In genomic region chr11:103724331-103724771, GRCm38 (mm10) we compare ENCODE assay signal across 20 mouse cellular contexts. TPM values are rescaled to one million over a fixed set of nuclear protein-coding genes. Genes with fewer than 3 reads are reported as not detected.
DNase-seq lines count a peak whose midpoint lies in the region; ATAC-seq lines count a peak whose summit lies in the region.
"Had no signal": no experiment of that assay in that cellular context is flagged by ENCODE, and none has a peak within 500 bp of the region (broad histone marks: within the 10 kb centered on the region; RNA-seq: fewer than 3 reads in every experiment).

No protein-coding gene starts in this region.

- WGBS in forebrain, embryonic 14.5 days, result 76% methylated on average over 11 of the region's 11 CpGs
- WGBS in forebrain, embryonic 15.5 days, result 65% methylated on average over 11 of the region's 11 CpGs
- WGBS in heart, embryonic 12.5 days, result 63% methylated on average over 11 of the region's 11 CpGs
- 67% methylated on average over 11 of the region's 11 CpGs for WGBS in heart, embryonic 10.5 days

- no peaks in the 10 kb centered on the region for H3K9me3 ChIP-seq in forebrain, embryonic 14.5 days (replicated peaks; ENCODE audit: control insufficient read depth, low read length)
- H3K9me3 ChIP-seq in forebrain, embryonic 15.5 days, result no peaks in the 10 kb centered on the region
- H3K9me3 ChIP-seq in heart, embryonic 12.5 days (replicated peaks), result no peaks in the 10 kb centered on the region
- H3K9me3 ChIP-seq in heart, embryonic 10.5 days, result no peaks in the 10 kb centered on the region
- H3K9me3 ChIP-seq: embryonic facial prominence, embryonic 12.5 days; heart, embryonic 15.5 days; limb, embryonic 13.5 days; liver, embryonic 15.5 days; midbrain, embryonic 15.5 days had no signal

- no peak overlapping the region for H3K27ac ChIP-seq in forebrain, embryonic 14.5 days (ENCODE audit: low read depth, low read length)
- no peak overlapping the region for H3K27ac ChIP-seq in forebrain, embryonic 15.5 days (replicated peaks)
- H3K27ac ChIP-seq in heart, embryonic 12.5 days (ENCODE audit: poor library complexity, severe bottlenecking), result no peak overlapping the region
- no peak overlapping the region for H3K27ac ChIP-seq in heart, embryonic 10.5 days
- H3K27ac ChIP-seq: embryonic facial prominence, embryonic 12.5 days; heart, embryonic 15.5 days; limb, embryonic 13.5 days; liver, embryonic 15.5 days; midbrain, embryonic 15.5 days had no signal

- H3K9ac ChIP-seq in forebrain, embryonic 14.5 days (ENCODE audit: low read length), result no peak overlapping the region
- H3K9ac ChIP-seq in forebrain, embryonic 15.5 days (replicated peaks), result no peak overlapping the region
- H3K9ac ChIP-seq in heart, embryonic 12.5 days, result no peak overlapping the region
- H3K9ac ChIP-seq: embryonic facial prominence, embryonic 12.5 days; heart, embryonic 15.5 days; limb, embryonic 13.5 days; liver, embryonic 15.5 days; midbrain, embryonic 15.5 days had no signal

- peak; percentile 55 for DNase-seq in forebrain, embryonic 14.5 days (ENCODE audit: low spot score)
- DNase-seq in right cerebral cortex, adult 18-20 months, result peak; percentile 76
- DNase-seq in right cerebral cortex, postnatal 4 days, result no peak
- peak; percentile 39 to 47 for DNase-seq in left cerebral cortex, postnatal 14 days (ENCODE audit: low spot score in 2 of 2)
- no peak for DNase-seq in heart, embryonic 10.5 days (ENCODE audit: low spot score)
- DNase-seq: adrenal gland, postnatal 10 days; heart, adult 11 months; kidney, adult 9 months; kidney, postnatal 36 days had no signal

- no peak overlapping the region for H3K4me2 ChIP-seq in forebrain, embryonic 14.5 days (ENCODE audit: low read length)
- no peak overlapping the region for H3K4me2 ChIP-seq in forebrain, embryonic 15.5 days (replicated peaks)
- H3K4me2 ChIP-seq in heart, embryonic 12.5 days, result no peak overlapping the region
- H3K4me2 ChIP-seq: embryonic facial prominence, embryonic 12.5 days; heart, embryonic 15.5 days; limb, embryonic 13.5 days; liver, embryonic 15.5 days; midbrain, embryonic 15.5 days had no signal

- H3K27me3 ChIP-seq in forebrain, embryonic 14.5 days (replicated peaks; ENCODE audit: control insufficient read depth, insufficient read depth, low read length), result no peaks in the 10 kb centered on the region
- H3K27me3 ChIP-seq in forebrain, embryonic 15.5 days, result no peaks in the 10 kb centered on the region
- H3K27me3 ChIP-seq in heart, embryonic 12.5 days (replicated peaks), result no peaks in the 10 kb centered on the region
- H3K27me3 ChIP-seq in heart, embryonic 10.5 days (ENCODE audit: insufficient read depth, poor library complexity, severe bottlenecking), result peaks cover 13% of the 10 kb centered on the region
- H3K27me3 ChIP-seq: embryonic facial prominence, embryonic 12.5 days; heart, embryonic 15.5 days; limb, embryonic 13.5 days; liver, embryonic 15.5 days; midbrain, embryonic 15.5 days had no signal

- peak; percentile 37; the same call in 1 of the 2 replicates for ATAC-seq in forebrain, embryonic 14.5 days
- ATAC-seq in forebrain, embryonic 15.5 days (replicated peaks), result no peak
- ATAC-seq in heart, embryonic 12.5 days (ENCODE audit: insufficient number of reproducible peaks, low FRiP score), result no peak
- ATAC-seq: lung, postnatal 0 days; midbrain, embryonic 15.5 days had no signal

- no peak overlapping the region for H3K4me3 ChIP-seq in forebrain, embryonic 14.5 days (ENCODE audit: low read depth, low read length)
- H3K4me3 ChIP-seq in forebrain, embryonic 15.5 days, result no peak overlapping the region
- H3K4me3 ChIP-seq in heart, embryonic 12.5 days, result no peak overlapping the region
- no peak overlapping the region for H3K4me3 ChIP-seq in heart, embryonic 10.5 days
- H3K4me3 ChIP-seq: embryonic facial prominence, embryonic 12.5 days; heart, embryonic 15.5 days; limb, embryonic 13.5 days; liver, embryonic 15.5 days; midbrain, embryonic 15.5 days had no signal

- peaks cover 4% of the 10 kb centered on the region; the same call in 1 of the 2 replicates for H3K4me1 ChIP-seq in forebrain, embryonic 14.5 days (ENCODE audit: control insufficient read depth, insufficient read depth, low read length)
- H3K4me1 ChIP-seq in forebrain, embryonic 15.5 days, result peaks cover 17% of the 10 kb centered on the region
- peaks cover 10% of the 10 kb centered on the region for H3K4me1 ChIP-seq in heart, embryonic 12.5 days (replicated peaks)
- H3K4me1 ChIP-seq in heart, embryonic 10.5 days, result peaks cover 20% of the 10 kb centered on the region
- H3K4me1 ChIP-seq: liver, embryonic 15.5 days had no signal

- intact Hi-C loops in left cerebral cortex, postnatal 14 days (cut with DNase I), result no loop called here

- no peaks in the 10 kb centered on the region for H3K36me3 ChIP-seq in forebrain, embryonic 14.5 days (ENCODE audit: control insufficient read depth, insufficient read depth, low read length)
- no peaks in the 10 kb centered on the region for H3K36me3 ChIP-seq in forebrain, embryonic 15.5 days
- H3K36me3 ChIP-seq in heart, embryonic 12.5 days, result no peaks in the 10 kb centered on the region
- no peaks in the 10 kb centered on the region for H3K36me3 ChIP-seq in heart, embryonic 10.5 days
- H3K36me3 ChIP-seq: embryonic facial prominence, embryonic 12.5 days; heart, embryonic 15.5 days; limb, embryonic 13.5 days; liver, embryonic 15.5 days; midbrain, embryonic 15.5 days had no signal

RNA-seq across cellular contexts. Expression of gene Wnt9b, which starts 25.3 kb away (rescaled TPM):
- 0.10 and 0.26 TPM in 2 replicates for polyA plus RNA-seq in forebrain, embryonic 14.5 days (2014; fragmentation: Nextera tagmentation; extraction: Ambion mirVana)
- 0.10 and 0.29 TPM in 2 replicates for polyA plus RNA-seq in forebrain, embryonic 15.5 days (2015; fragmentation: Nextera tagmentation; extraction: Ambion mirVana)
- under 1 TPM in 1 of 2 experiments, not detected in 1; 0.06 TPM for total RNA-seq in left cerebral cortex, postnatal 14 days (2021)
- 2.5 and 3.4 TPM in 2 replicates for polyA plus RNA-seq in heart, embryonic 12.5 days (2016; fragmentation: Nextera tagmentation; extraction: Ambion mirVana)
- 1.2 and 1.6 TPM in 2 replicates for polyA plus RNA-seq in heart, embryonic 10.5 days (2016; fragmentation: Nextera tagmentation; extraction: Ambion mirVana)
- total RNA-seq: megakaryocyte progenitor cell, adult 5-6 weeks had no signal
- polyA plus RNA-seq: C2C12; intestine, embryonic 14.5 days had no signal

RNA-seq across cellular contexts. Expression of gene Gosr2, which starts 26.7 kb away (rescaled TPM):
- polyA plus RNA-seq in forebrain, embryonic 14.5 days (2014; fragmentation: Nextera tagmentation; extraction: Ambion mirVana), result 105 and 106 TPM in 2 replicates
- polyA plus RNA-seq in forebrain, embryonic 15.5 days (2015; fragmentation: Nextera tagmentation; extraction: Ambion mirVana), result 103 TPM in 2 replicates
- total RNA-seq in left cerebral cortex, postnatal 14 days (2021), result 10 to 100 TPM; 70.9 to 77.0 TPM
- polyA plus RNA-seq in heart, embryonic 12.5 days (2016; fragmentation: Nextera tagmentation; extraction: Ambion mirVana), result 69.7 and 69.9 TPM in 2 replicates
- polyA plus RNA-seq in heart, embryonic 10.5 days (2016; fragmentation: Nextera tagmentation; extraction: Ambion mirVana), result 80.1 and 86.4 TPM in 2 replicates

RNA-seq across cellular contexts. Expression of gene Wnt3, which starts 49.6 kb away (rescaled TPM):
- polyA plus RNA-seq in forebrain, embryonic 14.5 days (2014; fragmentation: Nextera tagmentation; extraction: Ambion mirVana), result 5.7 and 6.6 TPM in 2 replicates
- 4.2 and 5.3 TPM in 2 replicates for polyA plus RNA-seq in forebrain, embryonic 15.5 days (2015; fragmentation: Nextera tagmentation; extraction: Ambion mirVana)
- under 1 TPM; 0.82 to 0.83 TPM for total RNA-seq in left cerebral cortex, postnatal 14 days (2021)
- polyA plus RNA-seq in heart, embryonic 12.5 days (2016; fragmentation: Nextera tagmentation; extraction: Ambion mirVana), result 0.12 and 0.23 TPM in 2 replicates
- polyA plus RNA-seq in heart, embryonic 10.5 days (2016; fragmentation: Nextera tagmentation; extraction: Ambion mirVana), result 0.28 and 1.5 TPM in 2 replicates
- total RNA-seq: megakaryocyte progenitor cell, adult 5-6 weeks had no signal
- polyA plus RNA-seq: liver, embryonic 15.5 days had no signal

Comparison
In these comparisons a context has a peak if more than half of its experiments do, and no peak if none do; other contexts are left out.
1. DNase-seq: peak in forebrain, embryonic 14.5 days (single experiment), right cerebral cortex, adult 18-20 months (single experiment) and left cerebral cortex, postnatal 14 days (2 of 2); none in right cerebral cortex, postnatal 4 days (single experiment) and heart, embryonic 10.5 days (single experiment).